Mouse (Mus musculus) MN1 (cell line): ENCODE measurements around the gene Fut2.

Experiments
- DNase-seq: peaks from one replicate; pipeline ENCODE4 v3.0.0-alpha.2; 2016; ENCODE audit warnings: low spot score

The Fut2 gene

GRCm38 (mm10) chr7:45638623-45639401 lies 27.4 kb downstream of the Fut2 start:
- DNase-seq, result no peak

DNA sequence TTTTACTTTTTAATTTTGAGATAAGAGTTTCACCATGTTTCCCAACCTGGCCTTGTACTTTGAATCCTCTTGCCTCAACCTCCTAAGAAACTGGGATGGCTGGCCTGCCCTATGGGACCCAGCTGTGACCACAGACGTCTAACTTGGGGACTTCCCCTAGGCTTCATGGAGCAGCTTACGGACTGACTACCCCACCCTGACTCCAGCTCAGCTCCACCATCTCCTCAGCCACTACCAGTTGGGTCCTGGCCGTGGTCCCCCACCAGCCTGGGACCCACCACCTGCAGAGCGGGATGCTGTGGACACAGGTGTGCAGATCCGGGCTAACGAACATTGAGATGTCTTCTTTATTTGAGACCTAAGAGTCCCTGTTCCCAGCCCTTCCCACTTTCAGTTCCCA lies 28.5 kb downstream of the Fut2 start:
- no peak for DNase-seq

- DNase-seq, result no peak
Measured at GRCm38 (mm10) chr7:45635711-45636688, 30.2 kb downstream of the Fut2 start.

DNA sequence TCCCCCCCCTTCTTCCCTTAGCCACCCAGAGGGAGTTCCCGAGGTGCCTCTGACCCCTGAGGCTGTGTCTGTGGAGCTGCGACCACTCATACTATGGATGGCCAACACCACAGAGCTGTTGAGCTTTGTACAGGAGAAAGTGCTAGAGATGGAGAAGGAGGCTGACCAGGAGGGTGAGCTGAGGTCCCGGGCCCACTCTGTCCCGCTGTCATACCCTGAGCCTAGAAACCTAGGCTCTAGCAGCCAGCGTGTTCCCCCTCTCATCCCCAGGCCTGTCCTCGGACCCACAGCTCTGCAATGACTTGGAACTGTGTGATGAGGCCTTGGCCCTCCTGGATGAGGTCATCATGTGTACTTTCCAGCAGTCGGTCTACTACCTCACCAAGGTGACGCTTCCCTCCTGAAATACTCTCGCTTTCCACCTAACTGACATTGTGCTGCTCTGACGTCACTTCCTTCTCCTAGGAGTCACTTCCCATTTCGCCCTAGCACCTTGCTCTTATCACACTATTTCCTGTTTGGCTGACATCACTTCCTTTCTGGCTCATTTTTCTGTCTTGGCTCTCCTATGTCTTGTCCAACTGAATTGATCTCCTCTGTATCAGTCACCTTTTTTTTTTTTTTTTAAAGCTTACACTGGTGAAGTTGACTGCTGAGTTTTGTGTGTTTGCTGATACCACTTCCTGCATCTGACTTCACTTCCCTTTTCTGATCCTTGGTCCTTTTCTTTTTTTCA lies 31.1 kb downstream of the Fut2 start:
- no peak for DNase-seq

- no peak for DNase-seq
Measured at GRCm38 (mm10) chr7:45632499-45632898, 33.7 kb downstream of the Fut2 start.

DNA sequence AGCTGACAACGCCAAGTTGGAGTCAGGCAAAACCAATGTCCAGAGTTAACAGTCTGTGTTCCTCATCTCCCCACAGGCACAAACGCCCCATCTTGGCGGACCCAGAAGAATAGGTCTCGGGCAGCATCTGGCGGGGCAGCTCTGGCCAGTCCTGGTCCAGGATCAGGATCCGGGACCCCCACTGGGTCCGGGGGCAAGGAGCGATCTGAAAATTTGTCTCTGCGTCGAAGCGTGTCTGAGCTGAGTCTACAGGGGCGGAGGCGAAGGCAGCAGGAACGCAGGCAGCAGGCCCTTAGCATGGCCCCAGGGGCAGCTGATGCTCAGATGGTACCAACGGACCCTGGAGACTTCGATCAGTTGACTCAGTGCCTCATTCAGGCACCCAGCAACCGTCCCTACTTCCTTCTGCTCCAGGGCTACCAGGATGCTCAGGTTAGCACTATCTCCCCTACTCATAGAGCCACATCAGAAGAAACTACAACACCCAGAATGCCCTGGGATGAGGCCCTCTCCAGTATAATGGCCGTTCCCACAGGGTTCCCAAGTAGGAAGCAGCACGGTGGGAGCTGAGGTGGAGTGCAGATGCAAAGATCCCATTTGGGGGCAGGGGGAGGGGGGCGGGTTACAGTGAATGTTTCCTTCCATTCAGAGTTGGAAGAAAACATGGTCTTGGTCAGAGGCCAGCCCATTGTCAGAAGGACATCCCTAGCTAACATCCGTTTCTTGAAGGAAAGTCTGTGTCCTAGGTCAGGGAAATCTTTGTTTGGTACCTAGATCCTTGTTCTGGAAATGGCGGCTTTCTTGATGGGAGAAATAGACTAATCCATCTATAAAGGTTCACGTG lies 35.9 kb downstream of the Fut2 start:
- no peak for DNase-seq

DNA sequence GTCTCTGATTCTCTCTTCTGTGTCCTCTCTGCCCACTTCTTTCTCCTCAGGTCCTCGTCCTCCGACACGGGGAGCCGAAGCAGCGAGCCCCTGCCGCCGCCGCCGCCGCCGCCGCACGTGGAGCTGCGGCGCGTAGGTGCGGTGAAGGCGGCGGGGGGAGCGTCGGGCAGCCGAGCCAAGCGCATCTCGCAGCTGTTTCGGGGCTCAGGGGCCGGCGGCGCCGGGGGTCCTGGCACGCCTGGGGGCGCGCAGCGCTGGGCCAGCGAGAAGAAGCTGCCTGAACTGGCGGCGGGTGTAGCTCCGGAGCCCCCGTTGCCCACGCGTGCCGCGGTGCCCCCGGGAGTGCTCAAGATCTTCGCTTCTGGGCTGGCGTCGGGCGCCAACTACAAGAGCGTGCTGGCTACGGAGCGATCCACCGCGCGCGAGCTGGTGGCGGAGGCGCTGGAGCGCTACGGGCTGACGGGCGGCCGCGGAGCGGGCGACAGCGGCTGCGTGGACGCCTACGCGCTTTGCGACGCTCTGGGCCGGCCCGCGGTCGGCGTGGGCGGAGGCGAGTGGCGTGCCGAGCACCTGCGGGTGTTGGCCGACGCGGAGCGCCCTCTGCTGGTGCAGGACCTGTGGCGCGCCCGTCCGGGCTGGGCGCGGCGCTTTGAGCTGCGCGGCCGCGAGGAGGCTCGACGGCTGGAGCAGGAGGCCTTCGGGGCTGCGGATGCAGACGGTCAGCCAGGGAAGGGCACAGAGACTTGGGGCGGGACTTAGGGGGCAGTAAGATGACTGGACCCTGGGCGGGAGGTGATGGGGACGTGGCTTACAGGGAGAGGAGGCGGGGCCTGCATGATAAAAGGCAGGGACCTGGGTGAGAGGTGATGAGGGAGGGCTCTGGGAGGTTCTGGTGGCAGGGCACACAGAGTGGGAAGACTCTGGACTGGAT lies 37.6 kb downstream of the Fut2 start:
- no peak for DNase-seq

DNA sequence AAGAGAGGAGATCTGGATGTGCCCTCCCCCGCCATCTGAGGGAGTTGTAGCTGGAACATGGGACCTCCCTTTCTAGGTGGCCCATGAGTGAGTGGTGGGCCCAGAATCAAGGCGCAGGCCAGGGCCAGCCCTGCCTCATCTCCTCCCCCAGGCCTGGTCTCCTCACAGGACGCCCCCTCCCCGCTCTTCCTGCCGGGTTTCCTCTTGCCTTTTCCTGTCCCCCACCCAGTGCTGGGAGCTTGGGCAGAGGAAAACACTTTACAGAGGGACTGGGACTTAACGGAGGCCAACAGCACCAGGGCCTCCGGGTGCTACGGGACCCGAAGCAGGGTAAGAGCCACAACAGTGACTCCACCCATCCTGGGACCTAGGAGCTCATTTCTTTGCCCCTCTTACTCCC lies 38.9 kb downstream of the Fut2 start, which contains the start of gene Rasip1:
Rasip1 (plus strand) TSS at position 228 of the 400 bp plus-strand sequence.
- no peak for DNase-seq

DNA sequence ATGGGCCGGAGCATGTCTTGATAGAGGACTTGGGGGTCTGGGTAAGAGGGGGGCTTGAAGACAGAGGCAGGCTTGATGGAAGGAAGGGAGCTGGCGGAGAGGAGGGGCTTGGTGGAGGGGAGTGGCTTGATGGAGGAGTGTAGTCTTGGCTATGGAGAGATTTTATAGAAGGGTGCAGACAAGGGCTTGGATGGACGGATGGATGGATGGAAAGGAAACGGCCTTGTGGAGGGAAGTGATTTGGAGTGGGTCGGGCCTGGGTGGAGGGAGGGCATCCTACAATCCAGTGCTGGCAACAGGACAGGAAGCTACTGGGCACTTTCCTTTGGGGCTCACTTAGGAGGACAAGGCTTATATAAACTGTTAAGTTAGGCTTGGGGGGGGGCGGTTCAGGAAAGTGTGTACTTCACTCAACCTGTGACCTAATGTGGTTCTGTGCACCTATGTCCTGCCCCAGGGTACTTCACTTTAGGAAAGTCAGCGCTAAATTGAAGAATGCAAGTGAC lies 39.6 kb downstream of the Fut2 start:
- no peak for DNase-seq

GRCm38 (mm10) chr7:45625481-45625880 lies 40.7 kb downstream of the Fut2 start:
- no peak for DNase-seq

DNA sequence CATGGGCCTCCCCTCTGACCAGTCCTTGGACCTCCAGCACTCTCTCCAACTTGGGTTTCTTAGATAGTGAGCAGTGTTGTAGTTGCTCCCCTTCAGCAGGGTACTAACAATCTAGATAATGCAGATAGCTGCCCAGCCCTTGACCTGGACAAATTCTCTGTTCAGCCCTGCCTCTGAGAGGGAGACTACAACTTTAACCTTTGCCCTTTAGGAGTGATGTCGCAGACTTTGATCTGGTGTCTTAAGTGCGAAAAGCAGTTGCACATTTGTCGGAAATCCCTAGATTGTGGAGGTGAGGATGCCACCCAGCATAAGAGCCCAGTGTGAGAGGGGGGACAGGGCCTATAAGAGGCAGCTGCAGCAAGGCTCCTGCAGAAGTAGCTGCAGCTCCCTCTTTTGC lies 41.5 kb downstream of the Fut2 start:
- DNase-seq, result no peak

DNA sequence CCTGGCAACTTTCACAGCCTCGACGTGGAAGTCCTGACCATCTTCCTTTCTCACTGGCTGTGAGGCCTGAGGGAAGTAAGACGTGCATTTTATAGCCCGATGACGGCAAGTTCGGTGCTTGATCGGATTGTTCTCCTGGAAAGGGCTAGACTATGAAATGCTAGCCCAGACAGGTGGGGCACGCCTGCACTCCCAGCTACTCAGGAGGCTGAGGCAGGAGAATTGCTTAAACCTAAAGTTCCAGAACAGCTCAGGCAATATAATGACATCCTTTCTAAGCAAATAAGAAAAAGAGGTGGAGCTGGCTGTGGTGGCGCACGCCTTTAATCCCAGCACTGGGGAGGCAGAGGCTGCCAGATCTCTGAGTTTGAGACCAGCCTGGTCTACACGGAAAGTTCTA lies 42.7 kb downstream of the Fut2 start:
- DNase-seq, result no peak

- DNase-seq, result no peak
Measured at GRCm38 (mm10) chr7:45621443-45621842, 44.8 kb downstream of the Fut2 start, which contains the start of gene Izumo1. Izumo1 (plus strand) TSS chr7:45621811.

DNA sequence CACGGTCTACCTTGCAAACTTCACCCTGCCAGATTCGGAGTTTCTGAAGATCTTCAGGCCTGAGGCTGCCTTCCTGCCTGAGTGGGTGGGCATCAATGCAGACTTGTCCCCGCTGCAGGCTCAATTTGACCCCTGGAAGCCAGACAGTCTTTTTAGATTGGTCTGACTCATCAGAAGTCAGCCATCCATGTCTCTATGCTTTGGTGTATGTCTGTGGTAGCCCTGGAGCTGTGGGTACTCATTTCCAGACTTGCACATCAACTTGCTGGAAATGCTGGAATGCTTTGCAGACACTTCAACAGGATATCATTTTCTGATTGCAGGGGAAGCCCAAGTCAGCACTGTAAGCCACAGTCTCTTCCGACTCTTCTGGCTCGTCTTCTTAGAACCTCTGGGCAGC lies 46.6 kb downstream of the Fut2 start:
- no peak for DNase-seq

GRCm38 (mm10) chr7:45618316-45618715 lies 47.9 kb downstream of the Fut2 start:
- DNase-seq, result no peak

DNA sequence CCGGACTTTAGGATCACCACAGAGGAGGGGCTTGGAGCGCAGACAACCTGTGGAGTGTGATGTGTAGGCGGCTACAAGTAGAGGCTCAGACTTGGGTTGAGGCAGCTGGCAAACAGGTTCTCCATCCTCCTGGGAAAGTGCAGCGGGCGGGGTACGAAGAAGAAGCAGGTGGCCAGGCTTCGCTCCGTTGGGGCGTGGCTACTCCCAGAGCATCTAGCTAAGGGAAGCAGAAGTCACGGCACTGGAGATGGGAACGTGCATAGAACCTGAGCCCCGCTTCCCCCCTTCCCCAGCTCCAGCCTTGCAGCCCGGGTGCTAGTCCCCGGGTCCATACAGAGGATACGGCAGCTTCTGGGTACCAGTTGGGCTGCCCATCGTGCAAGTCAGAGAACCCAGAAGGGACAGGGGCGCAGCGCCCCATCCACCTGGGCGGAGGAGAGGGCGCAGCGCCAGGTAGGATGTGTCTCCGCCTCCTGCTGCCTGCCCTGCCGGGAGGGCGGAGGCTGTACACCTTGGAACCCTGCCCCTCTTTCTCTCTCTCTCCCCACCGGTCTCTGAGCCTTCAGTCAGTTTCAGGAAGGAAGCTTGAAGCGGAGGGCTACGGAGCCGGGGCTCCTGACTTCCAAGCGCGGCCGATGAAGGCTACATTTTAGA lies 49.0 kb downstream of the Fut2 start, which contains the start of gene Fut1:
Fut1 (plus strand) TSS at position 248 of the 654 bp plus-strand sequence.
- no peak for DNase-seq

DNA sequence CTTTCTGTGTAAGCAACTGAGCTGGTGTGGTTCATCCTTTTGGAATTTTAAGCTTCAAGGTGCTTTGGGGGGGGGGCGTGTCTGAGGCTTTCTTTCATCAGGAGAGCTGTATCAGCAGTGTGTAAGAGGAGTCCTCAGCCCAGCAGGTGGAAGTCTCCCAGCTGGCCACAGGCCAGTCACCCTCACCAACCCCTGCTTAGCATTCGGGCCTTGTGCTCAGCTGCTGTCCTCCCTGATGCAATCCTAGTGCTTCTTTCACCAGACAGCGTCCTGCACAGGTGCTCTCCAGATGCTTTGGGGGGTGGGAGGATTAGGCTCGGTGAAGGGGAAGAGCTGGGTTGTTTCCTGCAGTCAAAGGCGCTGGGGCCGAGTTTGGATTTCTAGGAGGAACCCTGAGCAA lies 49.9 kb downstream of the Fut2 start:
- DNase-seq, result peak; percentile 57

DNA sequence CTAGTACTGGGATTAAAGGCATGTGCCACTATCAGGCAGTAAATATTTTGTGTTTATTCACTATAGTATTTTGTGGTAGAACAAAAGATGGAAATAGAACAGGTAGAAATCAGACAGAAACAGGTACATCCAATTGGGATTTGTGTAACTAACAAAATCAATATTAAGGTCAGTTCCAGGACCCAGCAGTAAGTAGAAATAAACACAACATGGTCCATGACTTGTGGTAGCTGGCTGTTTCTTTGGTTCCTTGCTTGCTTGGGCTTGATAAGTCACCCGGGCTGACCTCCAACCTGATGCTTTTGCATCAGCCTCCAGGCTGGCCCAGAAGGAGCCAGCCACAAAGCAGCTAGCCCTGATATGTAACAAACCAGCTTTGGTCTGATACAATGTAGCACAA lies 56.7 kb downstream of the Fut2 start:
- DNase-seq, result no peak

- DNase-seq, result no peak
Measured at GRCm38 (mm10) chr7:45605704-45606289, 60.4 kb downstream of the Fut2 start.
